Mouse (Mus musculus): ENCODE measurements around the gene Tgfbr3. TPM values are rescaled to one million over a fixed set of nuclear protein-coding genes. Genes with fewer than 3 reads are reported as not detected.
A peak's percentile ranks its signal among the peaks of the same experiment; 100 is the strongest.

The Tgfbr3 gene
- total RNA-seq, 2 experiments from 2014 or later: 19.8 to 21.4 TPM

- TF ChIP-seq CTCF (conservative IDR thresholded peaks at IDR 0.05): no peak
- Histone ChIP-seq H3K27ac (no peak overlapping the region), H3K4me3 (no peak overlapping the region)
- no peak for DNase-seq (ENCODE audit: low spot score in 2 of 2)
Measured at GRCm38 (mm10) chr5:107294041-107294440, 4.6 kb upstream of the Tgfbr3 start.

- H3K4me3 ChIP-seq: peak overlapping the region; percentile 90
- no peak for DNase-seq (ENCODE audit: low spot score in 2 of 2)
- 0 out of 2 replicates have a peak overlapping the region, but pooled peaks have one; percentile 29 for H3K27ac ChIP-seq
- TF ChIP-seq CTCF (conservative IDR thresholded peaks at IDR 0.05): no peak
Measured at GRCm38 (mm10) chr5:107289986-107290385, 557 bp upstream of the Tgfbr3 start.

DNA sequence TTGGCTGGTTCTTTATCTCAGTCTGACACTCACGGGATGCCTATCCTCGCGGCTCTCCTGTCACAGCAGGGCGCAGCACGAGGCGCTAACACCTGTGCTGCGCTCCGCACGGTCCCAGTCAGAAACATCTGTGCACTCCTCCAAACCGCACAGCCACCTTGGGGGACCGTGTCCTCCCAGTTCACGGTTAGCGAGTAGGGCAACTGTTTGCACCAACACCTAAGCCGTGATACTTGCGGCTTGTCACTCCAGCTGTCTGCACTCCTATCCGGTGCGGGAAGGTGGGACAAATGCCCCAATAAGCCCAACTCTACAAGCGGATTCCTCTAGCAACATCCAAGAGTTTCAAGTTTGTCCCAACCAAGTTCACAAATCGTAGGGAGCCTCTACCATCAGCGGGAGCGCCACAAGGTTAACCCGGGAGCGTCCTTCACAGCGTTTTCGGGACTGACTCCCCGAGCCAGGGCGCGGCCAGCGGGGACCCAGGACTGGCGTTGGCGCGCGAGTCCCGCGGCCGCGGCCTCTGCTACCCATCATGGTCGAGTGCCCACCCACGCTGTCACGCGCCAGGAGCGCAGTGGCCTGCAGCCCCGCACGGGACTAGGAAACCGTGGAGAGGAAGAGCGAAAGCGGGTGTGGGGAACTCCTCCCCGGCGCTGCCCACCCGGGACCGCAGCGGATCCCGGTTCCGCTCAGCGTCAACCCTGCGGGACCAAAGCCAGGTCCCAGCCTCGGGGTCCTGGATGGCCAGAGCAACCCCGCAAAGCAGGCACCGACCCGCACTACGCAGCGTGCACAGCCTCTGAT lies 799 bp downstream of the Tgfbr3 start:
- H3K4me3 ChIP-seq: peak overlapping the region; percentile 90
- TF ChIP-seq CTCF (conservative IDR thresholded peaks at IDR 0.05): no peak
- no peak for DNase-seq (ENCODE audit: low spot score in 2 of 2)
- H3K27ac ChIP-seq: peak overlapping the region; percentile 94

DNA sequence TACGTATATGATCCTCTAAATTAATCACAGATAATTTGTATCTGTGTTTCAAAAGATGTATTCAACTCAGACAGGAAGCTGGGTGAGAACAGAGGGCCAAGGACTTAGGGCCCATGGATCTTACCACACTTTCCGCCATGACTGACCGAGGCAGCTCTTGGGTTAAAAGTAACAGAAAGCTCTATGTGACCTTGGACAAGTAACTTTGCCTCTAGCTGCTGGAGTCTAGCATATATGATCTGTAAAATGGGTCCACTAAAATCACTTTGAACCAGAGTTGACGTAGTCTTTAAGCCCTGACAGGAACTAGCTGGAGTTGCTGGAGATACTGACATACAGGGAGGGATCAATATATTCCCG lies 1.5 kb downstream of the Tgfbr3 start:
- Histone ChIP-seq H3K27ac (peak overlapping the region; percentile 94), H3K4me3 (peak overlapping the region; percentile 90)
- no peak for DNase-seq (ENCODE audit: low spot score in 2 of 2)
- TF ChIP-seq CTCF (conservative IDR thresholded peaks at IDR 0.05): no peak

- peak; percentile 30 to 76 for DNase-seq (ENCODE audit: low spot score in 2 of 2)
- TF ChIP-seq CTCF (conservative IDR thresholded peaks at IDR 0.05): peak; percentile 87
- peak overlapping the region; percentile 90 for H3K4me3 ChIP-seq
- H3K27ac ChIP-seq: peak overlapping the region; percentile 94
Measured at GRCm38 (mm10) chr5:107287254-107287907, 2.0 kb downstream of the Tgfbr3 start.

DNA sequence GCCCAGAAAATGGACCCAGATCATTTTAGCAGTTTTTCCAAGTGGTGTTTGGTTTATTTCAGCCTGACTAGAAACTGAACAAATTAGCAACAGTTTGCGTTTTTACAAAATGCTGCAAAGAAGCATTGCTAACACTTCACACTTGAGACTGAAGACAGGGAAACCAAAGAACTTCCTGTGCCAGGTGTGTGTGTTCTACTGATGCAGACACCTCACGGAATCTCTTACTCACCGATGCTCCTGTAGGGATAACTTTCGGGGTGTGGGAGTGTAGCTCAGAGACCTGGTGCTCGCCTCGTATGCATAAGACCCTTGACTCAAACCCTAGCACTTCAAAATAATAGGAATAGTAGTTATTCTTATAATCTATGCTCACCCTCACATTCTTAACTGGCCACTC lies 3.9 kb downstream of the Tgfbr3 start:
- DNase-seq (ENCODE audit: low spot score in 2 of 2): no peak
- no peak overlapping the region for H3K4me3 ChIP-seq

DNA sequence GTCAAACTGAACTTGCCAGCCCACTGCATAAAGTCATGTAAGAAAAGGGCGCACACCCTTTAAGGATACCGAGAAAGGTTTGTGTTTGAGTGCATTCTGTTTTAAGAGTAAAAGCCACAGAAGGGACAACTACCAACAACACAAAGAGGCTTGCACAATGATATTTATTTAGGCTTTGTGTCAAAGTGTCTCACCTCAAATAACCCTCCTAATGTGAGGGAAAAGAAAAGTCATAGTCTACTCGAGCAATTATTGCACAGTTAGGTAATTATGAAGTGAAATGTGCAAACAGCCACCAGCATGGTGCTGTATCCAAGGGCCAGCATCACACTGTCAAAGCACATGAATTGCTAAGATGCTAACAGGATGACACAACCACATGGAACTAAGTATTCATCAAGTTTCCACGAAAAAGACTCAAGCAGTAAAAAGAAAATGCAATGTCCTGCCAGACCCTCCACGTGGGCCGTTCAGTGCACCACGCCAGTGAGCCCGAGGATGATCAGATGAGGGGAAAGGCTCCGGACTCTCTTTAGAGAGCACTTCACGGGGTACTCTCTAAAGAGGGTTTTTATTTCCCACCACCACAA lies 5.4 kb downstream of the Tgfbr3 start:
- H3K4me3 ChIP-seq: no peak overlapping the region
- DNase-seq (ENCODE audit: low spot score in 2 of 2): no peak

More for the DNA sequence above, 3.9 kb downstream of the Tgfbr3 start:
- no peak for TF ChIP-seq CTCF (conservative IDR thresholded peaks at IDR 0.05)
- H3K27ac ChIP-seq: no peak overlapping the region

DNA sequence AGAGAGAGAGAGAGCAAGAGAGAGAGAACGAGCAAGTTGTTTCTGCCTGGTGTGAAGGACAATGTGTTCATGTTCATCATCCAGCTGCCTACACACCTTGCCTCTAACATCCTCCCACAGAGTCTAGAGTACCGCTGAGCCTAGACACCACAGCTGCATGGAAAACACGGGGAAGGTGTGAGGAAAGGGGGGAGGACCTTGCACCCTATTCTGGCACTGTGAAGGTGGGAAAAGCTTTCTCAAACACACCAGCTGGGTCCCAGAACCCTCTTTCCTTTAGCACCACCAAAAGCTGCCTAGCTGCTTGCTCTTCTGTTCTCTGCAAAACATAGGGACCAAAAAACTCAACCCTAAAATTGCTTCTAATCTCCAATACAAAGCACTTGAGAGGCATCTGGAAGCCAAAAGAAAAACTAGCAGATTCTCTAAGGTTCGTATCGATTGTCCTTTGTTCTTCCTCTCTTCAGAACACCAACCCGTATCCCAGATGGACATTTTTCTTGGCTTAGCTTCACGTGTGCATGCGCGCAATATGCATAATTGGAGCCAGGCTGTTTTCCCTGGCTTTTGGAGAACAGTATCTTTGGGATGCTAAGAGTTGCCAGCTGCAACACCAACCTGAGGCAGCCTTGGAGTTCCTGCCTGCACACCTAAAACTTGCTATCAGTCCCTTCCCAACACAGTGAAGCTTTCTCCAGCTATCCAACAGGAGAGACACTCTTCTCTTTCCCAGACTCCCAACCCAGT lies 6.7 kb downstream of the Tgfbr3 start:
- peak overlapping the region; percentile 82 for H3K27ac ChIP-seq
- TF ChIP-seq CTCF (conservative IDR thresholded peaks at IDR 0.05): no peak
- no peak overlapping the region for H3K4me3 ChIP-seq
- DNase-seq (ENCODE audit: low spot score in 2 of 2): peak in 1 of 2 experiments; percentile 39

More for the DNA sequence above, 5.4 kb downstream of the Tgfbr3 start:
- peak overlapping the region; percentile 82 for H3K27ac ChIP-seq
- TF ChIP-seq CTCF (conservative IDR thresholded peaks at IDR 0.05): no peak

DNA sequence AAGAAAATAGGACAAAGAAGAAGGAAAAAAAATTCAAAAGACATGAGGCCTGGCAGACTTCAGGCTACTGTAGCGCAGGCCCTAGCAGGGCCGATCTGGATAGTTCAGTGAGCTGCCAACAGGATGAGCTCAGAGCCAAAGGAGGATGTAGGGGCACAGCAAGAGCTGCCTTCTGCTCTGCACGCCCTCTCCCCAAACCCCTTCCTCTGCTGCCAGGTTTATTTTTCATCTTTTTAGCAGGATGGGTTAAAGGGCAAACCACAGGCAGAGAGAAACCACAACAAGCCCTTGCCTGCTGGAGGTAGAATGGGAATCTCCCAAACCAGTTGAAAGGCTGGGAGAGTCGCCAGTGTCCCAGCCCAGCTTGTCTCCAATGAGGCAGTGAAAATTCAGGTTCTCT lies 10.2 kb downstream of the Tgfbr3 start:
- no peak for TF ChIP-seq CTCF (conservative IDR thresholded peaks at IDR 0.05)
- H3K4me3 ChIP-seq: no peak overlapping the region
- H3K27ac ChIP-seq: peak overlapping the region; percentile 53; the same call in 1 of the 2 replicates
- no peak for DNase-seq (ENCODE audit: low spot score in 2 of 2)

GRCm38 (mm10) chr5:107276186-107276585 lies 13.2 kb downstream of the Tgfbr3 start:
- Histone ChIP-seq H3K4me3 (no peak overlapping the region), H3K27ac (peak overlapping the region; percentile 72; the same call in 1 of the 2 replicates)
- no peak for DNase-seq (ENCODE audit: low spot score in 2 of 2)
- TF ChIP-seq CTCF (conservative IDR thresholded peaks at IDR 0.05): no peak

DNA sequence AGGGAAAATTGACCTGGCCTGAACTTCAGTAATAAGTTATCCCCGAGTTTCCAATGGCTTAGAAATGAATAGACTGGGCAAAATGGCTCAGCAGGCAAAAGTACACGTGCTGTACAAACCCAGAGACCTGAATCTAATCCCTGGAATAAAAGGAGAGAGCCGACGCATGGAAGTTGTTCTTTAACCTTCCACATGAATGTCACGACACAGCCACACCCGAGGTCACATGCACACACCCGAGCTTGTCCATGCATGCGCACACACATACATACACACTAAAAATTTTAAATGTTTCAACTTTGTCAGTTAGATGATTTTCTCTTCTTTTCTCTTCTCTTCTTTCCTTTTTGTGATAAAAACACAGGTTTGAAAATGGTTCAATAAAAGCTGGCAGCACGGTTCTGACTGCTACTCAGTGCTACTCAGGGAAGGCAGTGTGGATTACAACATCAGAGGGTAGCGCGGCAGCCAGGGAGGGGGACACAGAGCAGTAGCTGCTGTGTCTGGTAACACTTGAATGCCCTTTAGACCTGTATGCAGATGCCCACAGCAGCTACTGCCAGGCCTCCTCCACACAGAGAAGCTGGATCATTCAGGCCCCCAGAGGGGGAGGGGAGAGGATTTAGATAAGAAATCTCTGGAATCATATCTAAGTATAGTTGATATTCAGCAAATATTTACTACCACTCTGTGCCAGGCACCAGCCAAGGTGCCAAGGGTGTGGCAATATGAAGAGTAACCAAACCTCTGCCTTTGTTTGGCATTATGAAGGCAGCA lies 17.0 kb downstream of the Tgfbr3 start:
- no peak for DNase-seq (ENCODE audit: low spot score in 2 of 2)
- Histone ChIP-seq H3K27ac (no peak overlapping the region), H3K4me3 (no peak overlapping the region)
- TF ChIP-seq CTCF (conservative IDR thresholded peaks at IDR 0.05): no peak

DNA sequence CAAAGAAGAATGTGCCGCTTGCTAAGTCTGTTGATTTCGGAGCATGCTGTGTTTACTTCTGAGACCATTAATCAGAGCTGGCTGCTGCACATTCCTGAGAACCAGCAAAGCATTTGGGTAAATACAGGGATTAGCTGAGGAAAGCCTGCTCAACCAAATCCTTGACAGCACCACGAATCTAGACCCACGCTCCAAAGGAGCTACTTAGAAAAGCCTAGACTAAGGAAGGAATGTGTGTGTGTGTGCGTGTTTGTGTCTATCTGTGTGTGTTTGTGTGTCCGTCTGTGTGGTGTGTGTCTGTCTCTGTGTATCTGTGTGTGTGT lies 20.5 kb downstream of the Tgfbr3 start:
- TF ChIP-seq CTCF (conservative IDR thresholded peaks at IDR 0.05): no peak
- Histone ChIP-seq H3K27ac (no peak overlapping the region; the same call in 1 of the 2 replicates), H3K4me3 (no peak overlapping the region)
- no peak for DNase-seq (ENCODE audit: low spot score in 2 of 2)
